Mouse (Mus musculus) forebrain, postnatal 0 days (tissue): ENCODE data around the gene Fbxo10. TPM values are rescaled to one million over a fixed set of nuclear protein-coding genes. Genes with fewer than 3 reads are reported as not detected.
A peak's percentile ranks its signal among the peaks of the same experiment; 100 is the strongest.

Experiments used
- ATAC-seq: fragments of 200-750 bp; cut with Nextera tagmentation; 2 replicates; pipeline ENCODE4 v1.8.0; 2017; ENCODE audit warnings: mild to moderate bottlenecking, moderate library complexity
- DNase-seq: peaks from one replicate; pipeline ENCODE4 v3.0.0-alpha.2; 2015
- H3K27ac ChIP-seq: fragments of 300-500 bp; sonication (generic); 2 replicates; pipeline ENCODE4 v1.5.1; 2014; ENCODE audit warnings: low read depth, mild to moderate bottlenecking, antibody characterized with exemption, low read length, moderate library complexity, mixed read lengths
- H3K27me3 ChIP-seq: fragments of 300-500 bp; sonication (generic); 2 replicates; pipeline ENCODE4 v1.6.1; 2014; ENCODE audit warnings: mild to moderate bottlenecking, low read length, mixed read lengths; ENCODE audit not compliant: insufficient read depth
- H3K36me3 ChIP-seq: fragments of 300-500 bp; sonication (generic); 2 replicates; pipeline ENCODE4 v1.6.1; 2014; ENCODE audit warnings: mild to moderate bottlenecking, moderate library complexity; ENCODE audit not compliant: insufficient read depth
- H3K4me1 ChIP-seq: fragments of 300-500 bp; sonication (generic); 2 replicates; pipeline ENCODE4 v1.6.1; 2014; ENCODE audit warnings: antibody characterized with exemption; ENCODE audit not compliant: insufficient read depth
- H3K4me2 ChIP-seq: fragments of 300-500 bp; sonication (generic); 2 replicates; pipeline ENCODE4 v1.6.1; 2014; ENCODE audit warnings: low read depth, mild to moderate bottlenecking, moderate library complexity
- H3K4me3 ChIP-seq: fragments of 300-500 bp; sonication (generic); 2 replicates; pipeline ENCODE4 v1.5.1; 2014; ENCODE audit warnings: low read depth, low read length, mixed read lengths
- H3K9ac ChIP-seq: fragments of 300-500 bp; sonication (generic); 2 replicates; pipeline ENCODE4 v1.6.1; 2014; ENCODE audit warnings: mild to moderate bottlenecking
- H3K9me3 ChIP-seq: fragments of 300-500 bp; sonication (generic); 2 replicates; pipeline ENCODE4 v1.6.1; 2016; ENCODE audit warnings: low read length
- CTCF ChIP-seq: sonication (generic); IDR thresholded peaks from 2 replicates; pipeline ENCODE4 v1.5.1; 2016; ENCODE audit warnings: antibody characterized with exemption, control low read depth, low read depth
- WGBS: fragments of 180-500 bp; shearing (Covaris S2); extraction: QIAGEN DNeasy Blood & Tissue Kit; methylation state at CpG from one replicate; pipeline ENCODE4 v1.1.7; 2014; 5-methylcytosine and 5-hydroxymethylcytosine counted together
- polyA plus RNA-seq: library from polyadenylated mRNA; unstranded; fragments of >200 nt; fragmentation: Nextera tagmentation; extraction: Ambion mirVana; gene quantifications from 2 replicates; pipeline ENCODE4 v1.2.1, GENCODE M21; 2015
- total RNA-seq: library from RNA; depleted of rRNA; stranded (reverse); fragments of >200 nt; gene quantifications from 2 replicates; pipeline ENCODE4 v1.2.3, GENCODE M21; 2014; rRNA removed

Gene Fbxo10
- 24.0 and 28.8 TPM in 2 replicates for total RNA-seq
- polyA plus RNA-seq = 11.6 and 13.5 TPM in 2 replicates

DNA sequence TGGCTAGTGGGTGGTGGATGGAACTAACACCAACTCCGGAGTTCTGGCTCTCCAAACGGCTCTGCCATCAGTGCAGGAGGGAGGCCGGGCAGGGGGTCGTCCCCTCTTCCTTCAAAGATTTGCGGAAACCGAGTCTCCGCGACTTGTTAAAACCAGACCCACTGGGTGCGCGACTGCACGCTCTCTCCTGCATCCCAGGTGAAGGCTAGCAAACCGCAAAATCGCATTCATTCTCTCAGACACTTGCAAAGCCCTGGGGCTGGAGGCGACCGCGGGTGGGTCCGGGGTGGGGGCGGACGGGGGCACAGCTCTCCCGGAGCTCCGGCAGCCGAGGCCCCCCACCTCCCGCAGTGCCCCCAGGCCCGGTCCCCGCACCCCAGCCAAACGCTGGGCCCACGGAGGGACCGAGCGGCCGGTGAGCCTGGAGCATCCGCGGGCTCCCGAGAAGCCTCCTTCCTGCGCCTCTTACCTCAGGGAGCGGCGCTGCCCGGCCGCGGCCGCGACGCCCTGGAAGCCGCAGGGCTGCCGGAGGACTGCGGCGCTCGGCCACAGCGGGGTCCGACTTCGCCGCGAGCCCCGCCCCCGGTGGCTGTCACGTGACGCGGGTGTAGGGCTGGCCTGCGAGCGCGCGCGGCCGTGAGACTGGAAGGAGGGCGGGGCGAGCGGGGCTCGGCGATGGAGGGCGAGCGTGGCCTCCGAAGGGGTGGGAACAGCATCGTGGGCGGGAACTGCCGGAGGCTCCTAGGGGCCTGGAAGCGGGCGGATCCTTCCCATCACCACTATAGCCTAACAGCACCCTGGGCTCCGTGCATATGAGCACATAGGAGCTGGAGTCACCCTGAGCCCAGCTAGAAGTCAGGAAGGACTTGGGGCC, at the start of gene Fbxo10:
TSS of gene Fbxo10 (minus strand) at position 584 of the 874 bp plus-strand sequence.
- 2% methylated on average over 77 of the region's 77 CpGs for WGBS
- peak within 1 kb of the TSS; percentile 92 for H3K4me3 ChIP-seq
- DNase-seq = peak; percentile 92
- ATAC-seq = peak; percentile 87
- peak within 1 kb of the TSS; percentile 65 for H3K4me2 ChIP-seq
- H3K4me1 ChIP-seq = peaks cover 12% of the 10 kb centered on the region; the same call in 1 of the 2 replicates
- H3K27me3 ChIP-seq = no peaks in the 10 kb centered on the region
- H3K36me3 ChIP-seq = no peaks in the 10 kb centered on the region
- no peak for TF ChIP-seq CTCF
- peak within 1 kb of the TSS; percentile 92 for H3K9ac ChIP-seq
- peak within 1 kb of the TSS; percentile 92 for H3K27ac ChIP-seq
- H3K9me3 ChIP-seq = no peaks in the 10 kb centered on the region

DNA sequence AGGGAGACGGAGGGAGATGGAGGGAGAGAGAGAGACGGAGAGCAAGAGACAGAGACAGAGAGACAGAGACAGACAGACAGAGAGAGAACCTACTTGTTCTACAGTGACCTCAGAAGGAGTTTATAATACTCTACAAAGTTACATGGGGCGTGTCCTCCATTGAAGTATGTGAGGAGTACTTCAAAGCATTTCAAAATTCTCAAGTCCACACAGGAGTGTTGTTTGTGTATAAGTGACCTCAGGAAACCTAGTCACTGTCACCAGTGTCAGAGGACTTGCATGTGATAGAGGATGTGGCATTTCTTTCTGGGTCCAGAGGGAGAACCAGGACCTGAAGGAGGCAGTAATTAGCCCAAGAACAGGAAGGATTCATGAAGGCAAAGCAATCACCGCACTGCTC, 46.6 kb upstream of the Fbxo10 start:
- Histone ChIP-seq H3K36me3 (no peaks in the 10 kb centered on the region), H3K27ac (no peak overlapping the region), H3K27me3 (no peaks in the 10 kb centered on the region), H3K4me1 (no peaks in the 10 kb centered on the region), H3K4me2 (no peak overlapping the region), H3K4me3 (no peak overlapping the region), H3K9me3 (no peaks in the 10 kb centered on the region), H3K9ac (no peak overlapping the region)
- 80% methylated on average over 4 of the region's 4 CpGs for WGBS
- ATAC-seq (no peak), DNase-seq (no peak)
- no peak for TF ChIP-seq CTCF

DNA sequence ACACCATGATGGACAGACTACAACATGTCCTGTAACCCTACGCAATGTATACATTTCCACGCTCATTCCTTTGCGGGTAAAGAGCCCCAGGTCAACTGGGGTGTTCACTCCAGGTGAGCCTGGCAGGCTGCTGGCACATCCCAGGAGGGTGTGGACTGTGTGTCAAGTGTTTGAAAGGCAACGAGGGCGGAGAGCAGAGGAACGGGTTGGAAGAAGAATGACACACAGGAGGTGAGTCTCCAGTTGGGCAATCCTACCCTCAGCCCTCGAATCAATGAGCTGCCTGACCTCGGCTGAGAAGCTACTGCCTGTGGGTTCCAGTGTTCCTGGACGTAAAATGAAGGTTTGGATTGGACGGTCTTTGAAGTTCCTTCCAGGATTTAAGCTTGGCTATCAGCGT, 36.9 kb upstream of the Fbxo10 start:
- no peak for TF ChIP-seq CTCF
- H3K4me2 ChIP-seq = no peak overlapping the region
- DNase-seq = no peak
- no peak overlapping the region for H3K27ac ChIP-seq
- 90% methylated on average over 11 of the region's 11 CpGs for WGBS
- ATAC-seq = no peak
- H3K36me3 ChIP-seq = no peaks in the 10 kb centered on the region
- H3K27me3 ChIP-seq = no peaks in the 10 kb centered on the region
- no peak overlapping the region for H3K9ac ChIP-seq
- no peaks in the 10 kb centered on the region for H3K4me1 ChIP-seq
- H3K9me3 ChIP-seq = no peaks in the 10 kb centered on the region
- no peak overlapping the region for H3K4me3 ChIP-seq

DNA sequence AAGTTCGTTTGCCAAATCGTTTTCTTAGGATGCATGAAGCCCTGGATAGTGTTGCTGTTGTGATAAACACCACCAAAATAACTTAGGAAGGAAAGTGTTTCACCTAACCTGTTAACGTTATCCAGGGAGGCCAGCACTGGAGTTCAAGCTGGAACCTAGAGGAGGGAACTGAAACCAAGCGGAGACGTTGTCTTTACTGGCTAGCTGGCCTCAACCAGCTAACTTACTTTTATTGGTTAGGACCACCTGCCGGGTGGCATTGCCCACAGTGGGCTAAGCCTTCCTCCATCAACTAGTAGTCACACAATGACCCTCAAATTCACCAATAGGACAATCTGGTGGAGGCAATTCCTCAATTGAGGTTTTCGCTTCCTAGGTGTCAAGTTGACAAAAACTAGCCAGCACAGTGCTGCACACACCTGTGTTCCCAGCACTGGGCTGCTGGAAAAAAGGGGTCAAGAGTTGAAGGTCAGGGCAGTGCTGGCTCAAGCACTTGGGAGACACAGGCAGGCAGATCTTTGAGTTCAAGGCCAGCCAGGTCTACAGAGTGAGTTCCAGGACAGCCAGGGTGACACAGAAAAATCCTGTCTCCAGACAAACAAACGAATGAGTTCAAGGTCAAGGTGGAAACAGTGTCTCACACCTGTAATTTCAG, 24.2 kb upstream of the Fbxo10 start:
- 67% methylated on average over 8 of the region's 8 CpGs for WGBS
- TF ChIP-seq CTCF = no peak
- H3K4me2 ChIP-seq = no peak overlapping the region; the same call in 1 of the 2 replicates
- H3K27ac ChIP-seq = no peak overlapping the region
- no peaks in the 10 kb centered on the region for H3K27me3 ChIP-seq
- peaks cover 11% of the 10 kb centered on the region; the same call in 1 of the 2 replicates for H3K36me3 ChIP-seq
- no peak overlapping the region for H3K4me3 ChIP-seq
- H3K4me1 ChIP-seq = peaks cover 10% of the 10 kb centered on the region
- ATAC-seq = no peak
- no peak overlapping the region for H3K9ac ChIP-seq
- no peak for DNase-seq
- no peaks in the 10 kb centered on the region for H3K9me3 ChIP-seq

DNA sequence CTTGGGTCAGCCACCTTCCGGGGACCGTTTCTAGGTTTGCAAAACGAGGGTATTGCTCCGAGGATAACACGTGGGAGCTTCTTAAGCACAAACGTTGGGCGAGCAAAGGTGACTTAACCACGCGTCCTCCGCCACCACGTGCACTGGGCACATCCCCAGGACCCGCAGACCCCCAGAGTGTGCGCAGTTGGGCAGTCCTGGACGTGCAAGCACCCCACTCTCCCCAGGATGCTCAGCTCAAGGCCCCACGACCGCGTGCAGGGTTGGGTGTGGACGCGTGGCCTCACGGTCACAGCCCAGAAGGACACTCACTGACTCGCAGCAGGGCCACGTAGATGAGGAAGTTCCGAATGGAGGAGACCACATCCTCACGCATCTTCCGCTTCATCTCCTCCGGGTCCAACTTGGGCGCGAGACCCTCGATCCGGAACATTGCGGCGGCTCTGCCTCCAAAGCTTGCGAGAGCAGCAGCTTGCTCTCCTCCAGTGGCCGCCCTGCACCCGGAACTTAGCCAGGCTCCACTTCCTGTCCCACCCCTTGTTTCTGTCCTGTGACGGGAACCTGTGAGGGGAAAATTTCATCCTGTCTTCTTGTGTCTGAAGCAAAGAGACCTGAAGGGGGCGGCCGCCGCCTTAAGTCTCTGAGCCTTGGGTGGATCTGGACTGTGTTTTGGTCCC, 23.3 kb upstream of the Fbxo10 start, which contains the start of gene Tomm5:
TSS of gene Tomm5 (minus strand) at position 514 of the 677 bp plus-strand sequence.
- no peak within 1 kb of the TSS for H3K27ac ChIP-seq
- peaks cover 18% of the 10 kb centered on the region; the same call in 1 of the 2 replicates for H3K36me3 ChIP-seq
- H3K4me2 ChIP-seq = peak within 1 kb of the TSS; percentile 58
- peaks cover 10% of the 10 kb centered on the region for H3K4me1 ChIP-seq
- WGBS = 2% methylated on average over 39 of the region's 39 CpGs
- ATAC-seq = peak; percentile 100
- no peaks in the 10 kb centered on the region for H3K27me3 ChIP-seq
- TF ChIP-seq CTCF = peak; percentile 89
- no peaks in the 10 kb centered on the region for H3K9me3 ChIP-seq
- DNase-seq = peak; percentile 92
- peak within 1 kb of the TSS; percentile 78 for H3K9ac ChIP-seq
- H3K4me3 ChIP-seq = peak within 1 kb of the TSS; percentile 70

DNA sequence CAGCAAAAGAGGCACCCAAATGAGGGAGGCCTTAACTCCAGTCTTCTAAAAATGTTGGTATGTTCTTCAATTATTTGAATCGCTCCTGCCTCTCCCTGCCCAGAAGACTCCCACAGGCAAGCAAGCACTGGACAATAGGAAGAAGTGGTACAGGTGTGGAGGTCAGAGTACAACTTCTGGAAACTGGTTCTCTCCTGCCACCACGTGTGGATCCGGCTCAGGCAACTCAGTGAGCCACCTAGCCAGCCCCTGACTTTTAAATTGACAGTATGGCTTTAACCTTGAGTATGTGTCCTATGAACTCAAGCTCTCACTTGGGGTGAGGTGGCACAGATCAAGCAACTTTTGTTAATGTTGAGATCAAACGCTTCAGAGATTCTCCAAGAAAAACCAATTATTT, 22.7 kb upstream of the Fbxo10 start:
- no peak for DNase-seq
- Histone ChIP-seq H3K4me1 (peaks cover 10% of the 10 kb centered on the region), H3K9ac (peak overlapping the region; percentile 78), H3K36me3 (peaks cover 24% of the 10 kb centered on the region; the same call in 1 of the 2 replicates), H3K27ac (no peak overlapping the region), H3K4me2 (peak overlapping the region; percentile 58), H3K4me3 (peak overlapping the region; percentile 70), H3K27me3 (no peaks in the 10 kb centered on the region), H3K9me3 (no peaks in the 10 kb centered on the region)
- no peak for ATAC-seq
- no peak for TF ChIP-seq CTCF
- WGBS = 5% methylated on average over 4 of the region's 4 CpGs
